Mouse (Mus musculus) spleen, adult 2 months (tissue): Measurements from ENCODE around the gene Zfp148. TPM values are rescaled to one million over a fixed set of nuclear protein-coding genes. Genes with fewer than 3 reads are reported as not detected.
"Not testable (repeated sequence)": the region's sequence is repeated elsewhere in the genome, so short reads cannot be mapped to it uniquely, and the experiment has no call there.

Experiments
- DNase-seq, 2 experiments: peaks; one replicate each; pipeline versions ENCODE4 v3.0.0 to v3.0.0-alpha.2; 2012 to 2021; ENCODE audit warnings: low spot score in 2 of 2, low read depth in 1 of 2
- H3K27ac ChIP-seq: fragments of 200-500 bp; 2 replicates; pipeline ENCODE4 v1.5.1; 2012; ENCODE audit warnings: low read length, inconsistent platforms; ENCODE audit not compliant: insufficient read depth
- H3K27me3 ChIP-seq: fragments of 200-500 bp; 2 replicates; pipeline ENCODE4 v1.6.1; 2012; ENCODE audit warnings: mild to moderate bottlenecking, moderate library complexity, low read length, inconsistent platforms; ENCODE audit not compliant: control insufficient read depth, insufficient read depth
- H3K36me3 ChIP-seq: fragments of 200-500 bp; 2 replicates; pipeline ENCODE4 v1.6.1; 2012; ENCODE audit warnings: mild to moderate bottlenecking, low read length, inconsistent platforms; ENCODE audit not compliant: control insufficient read depth, insufficient read depth
- H3K4me1 ChIP-seq: fragments of 200-500 bp; 2 replicates; pipeline ENCODE4 v1.6.1; 2011; ENCODE audit warnings: inconsistent platforms; ENCODE audit not compliant: control insufficient read depth, insufficient read depth, insufficient read length
- H3K4me3 ChIP-seq: fragments of 200-500 bp; 2 replicates; pipeline ENCODE4 v1.5.1; 2011; ENCODE audit warnings: mild to moderate bottlenecking, inconsistent platforms; ENCODE audit not compliant: insufficient read depth, insufficient read length; ENCODE audit errors: extremely low read depth
- CTCF ChIP-seq: fragments of 200-500 bp; IDR thresholded peaks from 2 replicates; pipeline ENCODE4 v1.5.1; 2011; ENCODE audit warnings: mild to moderate bottlenecking, inconsistent platforms; ENCODE audit not compliant: insufficient read depth, insufficient read length, insufficient replicate concordance; ENCODE audit errors: extremely low read depth
- POLR2A ChIP-seq: fragments of 200-500 bp; IDR thresholded peaks from 2 replicates; pipeline ENCODE4 v1.6.1; 2011; ENCODE audit warnings: low read depth, low read length, inconsistent platforms
- WGBS: fragments of 180-500 bp; shearing (Covaris S2); methylation state at CpG from one replicate; pipeline ENCODE4 v1.1.7; 2018; 5-methylcytosine and 5-hydroxymethylcytosine counted together
- polyA plus RNA-seq: library from polyadenylated mRNA; depleted of rRNA; stranded (reverse); fragments of >200 nt; gene quantifications from 2 replicates; pipeline ENCODE4 v1.2.3, GENCODE M21; 2012; rRNA removed

The Zfp148 gene
- 5.0 and 5.7 TPM in 2 replicates for polyA plus RNA-seq

- 2% methylated on average over 50 of the region's 50 CpGs for WGBS
- H3K36me3 ChIP-seq, H3K4me1 ChIP-seq, H3K27me3 ChIP-seq: not testable (repeated sequence)
- peak; percentile 84 to 88 for DNase-seq
- peak within 1 kb of the TSS; percentile 90 for H3K27ac ChIP-seq
- peak; percentile 88 for TF ChIP-seq POLR2A
- peak within 1 kb of the TSS; percentile 93 for H3K4me3 ChIP-seq
These were observed at the start of gene Zfp148 for GRCm38 (mm10) chr16:33379944-33380881. Gene Zfp148 (plus strand): TSS chr16:33380836.

- TF ChIP-seq CTCF, result no peak
- H3K4me3 ChIP-seq, result no peak overlapping the region
- 92% methylated on average over 14 of the region's 14 CpGs for WGBS
- H3K27me3 ChIP-seq, result no peaks in the 10 kb centered on the region
- H3K27ac ChIP-seq, result no peak overlapping the region
- no peaks in the 10 kb centered on the region for H3K4me1 ChIP-seq
- no peaks in the 10 kb centered on the region for H3K36me3 ChIP-seq
- no peak for DNase-seq
These were observed 47.6 kb upstream of the Zfp148 start for GRCm38 (mm10) chr16:33333015-33333414.

GRCm38 (mm10) chr16:33337177-33337576 lies 43.5 kb upstream of the Zfp148 start:
- WGBS, result 9% methylated on average over 8 of the region's 8 CpGs
- TF ChIP-seq CTCF (peak; percentile 35; the same call in 1 of the 2 replicates), POLR2A (no peak)

DNA sequence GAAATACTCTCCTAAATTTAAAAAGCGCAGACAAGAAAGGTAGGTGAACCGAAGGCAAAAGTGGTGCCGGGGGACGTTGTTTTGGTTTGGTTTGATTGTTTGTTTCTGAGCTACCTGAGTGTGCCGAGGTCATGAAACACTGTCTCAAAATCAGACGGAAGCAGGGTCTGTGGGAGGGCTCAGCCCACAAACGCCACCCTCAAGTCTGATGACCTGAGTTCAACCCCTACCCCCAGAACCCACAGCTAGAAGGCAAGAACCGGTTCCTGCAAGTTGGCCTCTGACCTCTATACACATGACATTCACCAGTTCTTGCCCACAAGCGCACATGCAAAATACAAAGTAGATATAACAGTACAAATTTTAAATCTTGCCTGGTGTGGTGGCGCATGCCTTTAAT lies 43.0 kb upstream of the Zfp148 start:
- Histone ChIP-seq H3K27me3 (no peaks in the 10 kb centered on the region), H3K36me3 (no peaks in the 10 kb centered on the region), H3K27ac (no peak overlapping the region), H3K4me3 (no peak overlapping the region; the same call in 1 of the 2 replicates), H3K4me1 (no peaks in the 10 kb centered on the region)
- no peak for TF ChIP-seq CTCF
- no peak for TF ChIP-seq POLR2A
- no peak for DNase-seq
- 70% methylated on average over 10 of the region's 10 CpGs for WGBS

More at GRCm38 (mm10) chr16:33337177-33337576, 43.5 kb upstream of the Zfp148 start:
- peak; percentile 29 to 40 for DNase-seq
- H3K27ac ChIP-seq, result no peak overlapping the region
- no peak overlapping the region for H3K4me3 ChIP-seq
- H3K36me3 ChIP-seq, result no peaks in the 10 kb centered on the region
- no peaks in the 10 kb centered on the region for H3K27me3 ChIP-seq
- H3K4me1 ChIP-seq, result no peaks in the 10 kb centered on the region

GRCm38 (mm10) chr16:33338492-33338891 lies 42.1 kb upstream of the Zfp148 start:
- Histone ChIP-seq H3K27me3 (no peaks in the 10 kb centered on the region), H3K4me3 (no peak overlapping the region), H3K27ac (no peak overlapping the region), H3K4me1 (no peaks in the 10 kb centered on the region; the same call in 1 of the 2 replicates), H3K36me3 (no peaks in the 10 kb centered on the region)
- WGBS, result 89% methylated on average over 4 of the region's 4 CpGs
- DNase-seq, result no peak
- TF ChIP-seq CTCF (no peak), POLR2A (no peak)

- Histone ChIP-seq H3K27me3 (no peaks in the 10 kb centered on the region), H3K27ac (no peak overlapping the region), H3K4me3 (no peak overlapping the region), H3K36me3 (no peaks in the 10 kb centered on the region), H3K4me1 (no peaks in the 10 kb centered on the region; the same call in 1 of the 2 replicates)
- DNase-seq, result no peak
- TF ChIP-seq CTCF, result no peak
- TF ChIP-seq POLR2A, result no peak
- 93% methylated on average over 2 of the region's 2 CpGs for WGBS
These were observed 41.2 kb upstream of the Zfp148 start for GRCm38 (mm10) chr16:33339476-33339875.

GRCm38 (mm10) chr16:33342356-33342755 lies 38.3 kb upstream of the Zfp148 start:
- Histone ChIP-seq H3K27me3 (no peaks in the 10 kb centered on the region), H3K36me3 (no peaks in the 10 kb centered on the region), H3K4me1 (peaks cover 2% of the 10 kb centered on the region; the same call in 1 of the 2 replicates), H3K27ac (no peak overlapping the region), H3K4me3 (no peak overlapping the region)
- DNase-seq, result no peak
- no peak for TF ChIP-seq CTCF
- no peak for TF ChIP-seq POLR2A
- WGBS, result 97% methylated on average over 1 of the region's 1 CpGs
